Mouse (Mus musculus): ENCODE measurements around the gene Abhd16a. TPM values are rescaled to one million over a fixed set of nuclear protein-coding genes. Genes with fewer than 3 reads are reported as not detected.

The Abhd16a gene
- polyA plus RNA-seq, 1 experiment from 2014 or later = 58.9 TPM

GRCm38 (mm10) chr17:35061299-35061698 lies 27.8 kb upstream of the Abhd16a start:
- WGBS = 80% methylated on average over 8 of the region's 8 CpGs
- H3K4me1 ChIP-seq (replicated peaks) = peaks cover 42% of the 10 kb centered on the region

GRCm38 (mm10) chr17:35063466-35063865 lies 25.6 kb upstream of the Abhd16a start:
- H3K4me2 ChIP-seq = no peak overlapping the region
- peaks cover 39% of the 10 kb centered on the region for H3K4me1 ChIP-seq (replicated peaks)
- H3K27me3 ChIP-seq (replicated peaks) = peaks cover 57% of the 10 kb centered on the region
- no peak overlapping the region for H3K4me3 ChIP-seq
- 91% methylated on average over 3 of the region's 3 CpGs for WGBS
- H3K9me3 ChIP-seq (replicated peaks) = no peaks in the 10 kb centered on the region
- H3K27ac ChIP-seq (ENCODE audit: poor library complexity, severe bottlenecking) = no peak overlapping the region
- no peak for ATAC-seq (ENCODE audit: insufficient number of reproducible peaks, low FRiP score)
- peaks cover 32% of the 10 kb centered on the region for H3K36me3 ChIP-seq
- H3K9ac ChIP-seq = no peak overlapping the region

More at GRCm38 (mm10) chr17:35061299-35061698, 27.8 kb upstream of the Abhd16a start:
- H3K4me2 ChIP-seq = no peak overlapping the region
- H3K27ac ChIP-seq (ENCODE audit: poor library complexity, severe bottlenecking) = no peak overlapping the region
- peaks cover 52% of the 10 kb centered on the region for H3K36me3 ChIP-seq
- ATAC-seq (ENCODE audit: insufficient number of reproducible peaks, low FRiP score) = no peak
- no peak overlapping the region for H3K9ac ChIP-seq
- peaks cover 37% of the 10 kb centered on the region for H3K27me3 ChIP-seq (replicated peaks)
- H3K9me3 ChIP-seq (replicated peaks) = no peaks in the 10 kb centered on the region
- no peak overlapping the region for H3K4me3 ChIP-seq

GRCm38 (mm10) chr17:35064378-35064877 lies 24.6 kb upstream of the Abhd16a start:
- H3K4me2 ChIP-seq = peak overlapping the region; percentile 73
- peak overlapping the region; percentile 38 for H3K4me3 ChIP-seq
- no peak for ATAC-seq (ENCODE audit: insufficient number of reproducible peaks, low FRiP score)
- no peak overlapping the region for H3K9ac ChIP-seq
- peaks cover 36% of the 10 kb centered on the region for H3K4me1 ChIP-seq (replicated peaks)
- no peak overlapping the region for H3K27ac ChIP-seq (ENCODE audit: poor library complexity, severe bottlenecking)
- WGBS = 26% methylated on average over 10 of the region's 10 CpGs
- H3K27me3 ChIP-seq (replicated peaks) = peaks cover 65% of the 10 kb centered on the region
- peaks cover 32% of the 10 kb centered on the region for H3K36me3 ChIP-seq
- H3K9me3 ChIP-seq (replicated peaks) = no peaks in the 10 kb centered on the region

GRCm38 (mm10) chr17:35064951-35065947 lies 23.8 kb upstream of the Abhd16a start, which contains the start of gene Ly6g6c:
Ly6g6c (plus strand) TSS chr17:35065388.
- peak; percentile 27; the same call in 1 of the 2 replicates for ATAC-seq (ENCODE audit: insufficient number of reproducible peaks, low FRiP score)
- Histone ChIP-seq H3K27ac (ENCODE audit: poor library complexity, severe bottlenecking) (no peak within 1 kb of the TSS), H3K27me3 (replicated peaks) (peaks cover 68% of the 10 kb centered on the region), H3K4me3 (peak within 1 kb of the TSS; percentile 38), H3K9me3 (replicated peaks) (no peaks in the 10 kb centered on the region), H3K36me3 (peaks cover 29% of the 10 kb centered on the region), H3K4me2 (peak within 1 kb of the TSS; percentile 73), H3K4me1 (replicated peaks) (peaks cover 30% of the 10 kb centered on the region), H3K9ac (peak within 1 kb of the TSS; percentile 54)
- under 1% methylated on average over 48 of the region's 48 CpGs for WGBS

GRCm38 (mm10) chr17:35066084-35066483 lies 23.0 kb upstream of the Abhd16a start, which contains the start of gene Mpig6b:
Mpig6b (minus strand) TSS chr17:35066184.
- H3K4me3 ChIP-seq = peak within 1 kb of the TSS; percentile 38
- H3K36me3 ChIP-seq = peaks cover 21% of the 10 kb centered on the region
- peaks cover 68% of the 10 kb centered on the region for H3K27me3 ChIP-seq (replicated peaks)
- no peak for ATAC-seq (ENCODE audit: insufficient number of reproducible peaks, low FRiP score)
- peak within 1 kb of the TSS; percentile 54 for H3K9ac ChIP-seq
- H3K27ac ChIP-seq (ENCODE audit: poor library complexity, severe bottlenecking) = no peak within 1 kb of the TSS
- peaks cover 23% of the 10 kb centered on the region for H3K4me1 ChIP-seq (replicated peaks)
- no peaks in the 10 kb centered on the region for H3K9me3 ChIP-seq (replicated peaks)
- WGBS = 36% methylated on average over 10 of the region's 10 CpGs
- H3K4me2 ChIP-seq = peak within 1 kb of the TSS; percentile 73

- H3K4me3 ChIP-seq = no peak overlapping the region
- no peak for ATAC-seq (ENCODE audit: insufficient number of reproducible peaks, low FRiP score)
- 73% methylated on average over 17 of the region's 17 CpGs for WGBS
- H3K36me3 ChIP-seq = no peaks in the 10 kb centered on the region
- no peak overlapping the region for H3K9ac ChIP-seq
- H3K27ac ChIP-seq (ENCODE audit: poor library complexity, severe bottlenecking) = no peak overlapping the region
- H3K27me3 ChIP-seq (replicated peaks) = peaks cover 61% of the 10 kb centered on the region
- peaks cover 23% of the 10 kb centered on the region for H3K4me1 ChIP-seq (replicated peaks)
- no peaks in the 10 kb centered on the region for H3K9me3 ChIP-seq (replicated peaks)
- H3K4me2 ChIP-seq = no peak overlapping the region
Measured at GRCm38 (mm10) chr17:35068213-35068914, 20.7 kb upstream of the Abhd16a start.

- no peak for ATAC-seq (ENCODE audit: insufficient number of reproducible peaks, low FRiP score)
- 40% methylated on average over 6 of the region's 6 CpGs for WGBS
Measured at GRCm38 (mm10) chr17:35070556-35071229, 18.4 kb upstream of the Abhd16a start.

GRCm38 (mm10) chr17:35071454-35071853 lies 17.6 kb upstream of the Abhd16a start:
- WGBS = 80% methylated on average over 9 of the region's 9 CpGs
- Histone ChIP-seq H3K9me3 (replicated peaks) (no peaks in the 10 kb centered on the region), H3K27me3 (replicated peaks) (peaks cover 30% of the 10 kb centered on the region), H3K9ac (no peak overlapping the region), H3K36me3 (no peaks in the 10 kb centered on the region), H3K4me1 (replicated peaks) (0 out of 2 replicates have a peak, but pooled peaks cover under 1% of the 10 kb centered on the region), H3K4me3 (no peak overlapping the region), H3K27ac (ENCODE audit: poor library complexity, severe bottlenecking) (no peak overlapping the region), H3K4me2 (no peak overlapping the region)
- ATAC-seq (ENCODE audit: insufficient number of reproducible peaks, low FRiP score) = no peak

More at GRCm38 (mm10) chr17:35070556-35071229, 18.4 kb upstream of the Abhd16a start:
- Histone ChIP-seq H3K9ac (no peak overlapping the region), H3K4me1 (replicated peaks) (peaks cover 4% of the 10 kb centered on the region), H3K9me3 (replicated peaks) (no peaks in the 10 kb centered on the region), H3K4me3 (no peak overlapping the region), H3K27me3 (replicated peaks) (peaks cover 37% of the 10 kb centered on the region), H3K4me2 (no peak overlapping the region), H3K27ac (ENCODE audit: poor library complexity, severe bottlenecking) (no peak overlapping the region), H3K36me3 (no peaks in the 10 kb centered on the region)

- Histone ChIP-seq H3K27ac (ENCODE audit: poor library complexity, severe bottlenecking) (no peak overlapping the region), H3K27me3 (replicated peaks) (0 out of 2 replicates have a peak, but pooled peaks cover 7% of the 10 kb centered on the region), H3K9ac (no peak overlapping the region), H3K4me1 (replicated peaks) (peaks cover 19% of the 10 kb centered on the region), H3K36me3 (no peaks in the 10 kb centered on the region), H3K9me3 (replicated peaks) (no peaks in the 10 kb centered on the region), H3K4me3 (no peak overlapping the region), H3K4me2 (no peak overlapping the region)
- no peak for ATAC-seq (ENCODE audit: insufficient number of reproducible peaks, low FRiP score)
- 55% methylated on average over 17 of the region's 17 CpGs for WGBS
Measured at GRCm38 (mm10) chr17:35074097-35074496, 15.0 kb upstream of the Abhd16a start.

GRCm38 (mm10) chr17:35076507-35077176 lies 12.4 kb upstream of the Abhd16a start, which contains the start of gene Ly6g6e:
Ly6g6e (plus strand) TSS chr17:35076902.
- Histone ChIP-seq H3K4me2 (peak within 1 kb of the TSS; percentile 63), H3K4me3 (peak within 1 kb of the TSS; percentile 29), H3K27ac (ENCODE audit: poor library complexity, severe bottlenecking) (0 out of 2 replicates have a peak within 1 kb of the TSS, but pooled peaks have one; percentile 5), H3K9ac (peak within 1 kb of the TSS; percentile 60), H3K27me3 (replicated peaks) (0 out of 2 replicates have a peak, but pooled peaks cover 6% of the 10 kb centered on the region), H3K36me3 (no peaks in the 10 kb centered on the region), H3K9me3 (replicated peaks) (no peaks in the 10 kb centered on the region), H3K4me1 (replicated peaks) (peaks cover 36% of the 10 kb centered on the region)
- no peak; the same call in 1 of the 2 replicates for ATAC-seq (ENCODE audit: insufficient number of reproducible peaks, low FRiP score)
- WGBS = 34% methylated on average over 10 of the region's 10 CpGs
